Mouse (Mus musculus) hindbrain, embryonic 10.5 days (tissue): ENCODE data around the gene Kidins220. TPM values are rescaled to one million over a fixed set of nuclear protein-coding genes. Genes with fewer than 3 reads are reported as not detected.
A peak's percentile ranks its signal among the peaks of the same experiment; 100 is the strongest.

Experiments used
- DNase-seq: peaks from one replicate; pipeline ENCODE4 v3.0.0-alpha.2; 2017; ENCODE audit warnings: low spot score
- H3K27ac ChIP-seq: fragments of 300-500 bp; sonication (generic); 2 replicates; pipeline ENCODE4 v1.5.1; 2016; ENCODE audit warnings: mild to moderate bottlenecking, moderate library complexity
- H3K27me3 ChIP-seq: fragments of 300-500 bp; sonication (generic); 2 replicates; pipeline ENCODE4 v1.6.1; 2016; ENCODE audit warnings: mild to moderate bottlenecking; ENCODE audit not compliant: poor library complexity, insufficient read depth, severe bottlenecking
- H3K36me3 ChIP-seq: fragments of 300-500 bp; sonication (generic); 2 replicates; pipeline ENCODE4 v1.6.1; 2016; ENCODE audit warnings: mild to moderate bottlenecking, moderate library complexity
- H3K4me1 ChIP-seq: fragments of 300-500 bp; sonication (generic); replicated peaks from 2 replicates; pipeline ENCODE4 v1.6.1; 2016; ENCODE audit warnings: mild to moderate bottlenecking
- H3K4me3 ChIP-seq: fragments of 300-500 bp; sonication (generic); 2 replicates; pipeline ENCODE4 v1.5.1; 2016; ENCODE audit warnings: mild to moderate bottlenecking, moderate library complexity
- H3K9me3 ChIP-seq: fragments of 300-500 bp; sonication (generic); 2 replicates; pipeline ENCODE4 v1.6.1; 2016; ENCODE audit warnings: mild to moderate bottlenecking, moderate library complexity
- WGBS: fragments of 180-500 bp; shearing (Covaris S2); methylation state at CpG from one replicate; pipeline ENCODE4 v1.1.7; 2016; 5-methylcytosine and 5-hydroxymethylcytosine counted together
- polyA plus RNA-seq: library from polyadenylated mRNA; unstranded; fragments of >200 nt; fragmentation: Nextera tagmentation; extraction: Ambion mirVana; gene quantifications from 2 replicates; pipeline ENCODE4 v1.2.1, GENCODE M21; 2016

Kidins220 gene
- polyA plus RNA-seq, 1 experiment from 2014 or later = 38.1 TPM

DNA sequence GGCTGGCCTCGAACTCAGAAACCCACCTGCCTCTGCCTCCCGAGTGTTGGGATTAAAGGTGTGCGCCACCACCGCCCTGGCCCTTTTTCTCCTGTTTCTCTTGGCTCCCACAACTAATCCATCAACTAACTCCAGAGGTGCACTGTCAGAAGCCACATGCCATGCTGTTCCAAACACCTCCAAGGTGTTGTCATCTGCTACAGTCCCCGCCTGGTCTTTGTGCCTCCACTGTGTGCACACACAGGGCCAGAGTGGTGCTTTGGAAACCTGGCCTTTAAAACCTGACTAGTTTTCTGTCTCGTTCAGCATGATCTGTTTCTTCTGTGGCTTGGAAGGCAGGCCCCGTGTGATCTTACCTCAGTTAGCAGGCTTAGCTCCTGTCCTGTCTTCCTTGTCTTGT lies 30.1 kb upstream of the Kidins220 start:
- H3K9me3 ChIP-seq = no peaks in the 10 kb centered on the region
- no peaks in the 10 kb centered on the region for H3K4me1 ChIP-seq
- 91% methylated on average over 7 of the region's 7 CpGs for WGBS
- no peaks in the 10 kb centered on the region for H3K27me3 ChIP-seq
- no peak for DNase-seq
- peaks cover 89% of the 10 kb centered on the region for H3K36me3 ChIP-seq
- no peak overlapping the region for H3K4me3 ChIP-seq
- H3K27ac ChIP-seq = no peak overlapping the region

DNA sequence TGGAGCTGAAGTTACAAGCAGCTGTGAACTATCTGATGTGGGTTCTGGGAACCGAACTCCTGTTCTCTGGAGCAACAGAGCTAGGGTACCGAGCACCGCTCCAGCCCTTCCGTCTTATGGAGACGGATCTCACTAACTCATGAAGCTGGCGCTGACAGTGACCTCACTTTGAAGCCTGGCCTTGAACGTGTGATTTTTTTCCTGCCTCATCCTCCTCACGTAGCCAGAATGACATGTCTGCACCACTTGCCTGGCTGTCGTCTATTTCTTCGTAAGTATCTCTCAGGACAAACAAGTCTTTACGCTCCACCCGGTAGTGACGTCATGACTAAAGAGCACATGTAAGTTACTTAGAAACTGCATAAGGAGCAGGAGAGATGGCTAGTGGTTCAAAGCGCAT lies 27.7 kb upstream of the Kidins220 start:
- Histone ChIP-seq H3K27ac (no peak overlapping the region), H3K9me3 (0 out of 2 replicates have a peak, but pooled peaks cover 4% of the 10 kb centered on the region), H3K36me3 (peaks cover 87% of the 10 kb centered on the region), H3K4me1 (no peaks in the 10 kb centered on the region), H3K27me3 (no peaks in the 10 kb centered on the region), H3K4me3 (no peak overlapping the region)
- 95% methylated on average over 14 of the region's 14 CpGs for WGBS
- DNase-seq = no peak

DNA sequence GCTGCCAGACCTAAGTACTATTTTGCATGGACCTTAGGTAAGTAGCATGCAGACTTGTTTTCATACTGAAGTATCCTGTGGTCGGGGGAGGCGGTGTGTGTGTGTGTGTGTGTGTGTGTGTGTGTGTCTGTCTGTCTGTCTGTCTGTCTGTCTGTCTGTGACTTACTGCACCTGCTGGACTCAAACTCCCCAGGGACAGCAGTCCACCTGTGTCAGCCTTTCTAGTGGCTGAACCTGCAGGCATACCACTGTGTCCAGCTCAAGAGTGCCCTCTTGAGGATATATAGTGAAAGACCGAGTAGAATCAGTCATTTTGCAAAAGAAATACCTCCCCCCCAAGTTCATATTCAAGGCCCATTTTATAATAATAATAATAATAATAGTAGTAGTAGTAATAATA lies 26.4 kb upstream of the Kidins220 start:
- Histone ChIP-seq H3K27me3 (no peaks in the 10 kb centered on the region), H3K36me3 (peaks cover 85% of the 10 kb centered on the region), H3K9me3 (0 out of 2 replicates have a peak, but pooled peaks cover 4% of the 10 kb centered on the region), H3K4me3 (no peak overlapping the region), H3K27ac (no peak overlapping the region), H3K4me1 (no peaks in the 10 kb centered on the region)
- peak; percentile 26 for DNase-seq
- 56% methylated on average over 3 of the region's 3 CpGs for WGBS

DNA sequence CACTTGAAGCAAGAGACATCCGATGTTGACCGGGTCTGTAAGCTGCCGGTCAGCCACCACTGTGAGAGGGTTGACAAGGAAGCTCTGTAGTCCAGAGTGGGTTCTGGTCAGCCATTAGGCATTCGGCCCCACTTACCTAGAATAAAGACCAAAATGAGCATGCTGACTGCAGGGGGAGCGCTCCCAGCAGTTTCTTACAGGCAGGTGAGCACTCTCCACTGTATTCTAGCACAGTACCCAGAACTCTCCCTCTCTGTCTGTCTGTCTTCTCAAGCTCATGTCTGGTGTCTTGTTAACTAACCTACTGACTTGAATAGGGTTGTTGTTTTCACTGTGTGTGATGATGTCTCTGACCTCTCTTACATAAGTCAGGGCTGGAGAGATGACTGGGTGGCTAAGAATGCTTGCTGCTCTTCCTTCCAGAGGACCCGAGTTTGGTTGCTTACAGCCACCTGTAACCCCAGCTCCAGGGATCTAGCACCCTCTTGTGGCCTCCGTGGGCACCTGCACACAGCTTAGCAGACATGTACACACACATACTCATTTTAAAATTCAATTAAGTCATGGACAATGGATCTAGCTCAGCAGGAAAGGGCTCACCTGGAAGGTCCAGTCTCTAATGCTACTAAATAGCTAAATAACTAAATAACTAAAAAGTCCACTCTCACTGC lies 24.2 kb upstream of the Kidins220 start:
- Histone ChIP-seq H3K9me3 (0 out of 2 replicates have a peak, but pooled peaks cover 4% of the 10 kb centered on the region), H3K27me3 (no peaks in the 10 kb centered on the region), H3K4me3 (no peak overlapping the region), H3K4me1 (no peaks in the 10 kb centered on the region), H3K36me3 (peaks cover 86% of the 10 kb centered on the region), H3K27ac (no peak overlapping the region)
- WGBS = 92% methylated on average over 7 of the region's 7 CpGs
- DNase-seq = no peak

DNA sequence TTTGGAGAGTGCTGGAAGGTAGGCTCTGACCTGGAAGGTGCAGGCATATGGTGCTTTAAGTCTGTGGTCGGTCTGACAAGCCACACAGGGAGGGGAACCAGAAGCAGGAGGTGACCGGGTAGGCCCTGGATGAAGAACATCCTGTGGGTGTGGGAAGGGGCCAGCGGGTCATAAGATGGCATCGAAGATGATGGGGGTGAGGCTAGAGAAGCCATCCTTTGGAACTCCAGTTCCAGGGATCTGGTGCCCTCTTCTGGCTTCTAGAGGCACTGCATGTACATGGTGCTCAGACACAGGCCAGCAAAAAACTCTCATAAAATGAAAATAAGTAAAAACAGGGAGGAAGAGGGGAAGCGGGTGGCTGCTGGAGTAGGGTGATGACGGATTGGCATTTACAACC lies 22.6 kb upstream of the Kidins220 start:
- 0 out of 2 replicates have a peak, but pooled peaks cover 4% of the 10 kb centered on the region for H3K9me3 ChIP-seq
- H3K27ac ChIP-seq = no peak overlapping the region
- no peaks in the 10 kb centered on the region for H3K4me1 ChIP-seq
- 67% methylated on average over 6 of the region's 6 CpGs for WGBS
- peaks cover 89% of the 10 kb centered on the region for H3K36me3 ChIP-seq
- peak; percentile 68 for DNase-seq
- no peak overlapping the region for H3K4me3 ChIP-seq
- no peaks in the 10 kb centered on the region for H3K27me3 ChIP-seq

DNA sequence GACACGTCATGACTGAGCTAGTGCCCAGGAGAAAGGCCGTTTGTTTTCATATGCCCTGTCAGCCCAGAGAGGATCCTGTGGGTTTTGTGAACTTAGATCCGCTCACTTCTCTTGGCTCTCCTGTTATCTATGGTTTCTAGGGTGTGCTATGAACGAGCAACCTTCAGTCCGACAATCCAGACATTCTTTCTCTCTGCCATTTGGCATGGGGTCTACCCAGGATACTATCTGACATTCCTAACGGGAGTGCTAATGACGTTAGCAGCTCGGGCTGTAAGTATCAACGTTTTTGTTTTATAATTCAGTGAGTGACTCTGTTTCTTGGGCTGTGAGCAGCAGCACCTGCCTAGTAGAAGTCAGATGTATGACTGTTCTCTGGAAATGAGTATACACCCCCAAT lies 19.6 kb upstream of the Kidins220 start:
- Histone ChIP-seq H3K9me3 (0 out of 2 replicates have a peak, but pooled peaks cover 4% of the 10 kb centered on the region), H3K27ac (no peak overlapping the region), H3K36me3 (peaks cover 91% of the 10 kb centered on the region), H3K27me3 (no peaks in the 10 kb centered on the region), H3K4me3 (no peak overlapping the region), H3K4me1 (no peaks in the 10 kb centered on the region)
- 91% methylated on average over 9 of the region's 9 CpGs for WGBS
- no peak for DNase-seq

DNA sequence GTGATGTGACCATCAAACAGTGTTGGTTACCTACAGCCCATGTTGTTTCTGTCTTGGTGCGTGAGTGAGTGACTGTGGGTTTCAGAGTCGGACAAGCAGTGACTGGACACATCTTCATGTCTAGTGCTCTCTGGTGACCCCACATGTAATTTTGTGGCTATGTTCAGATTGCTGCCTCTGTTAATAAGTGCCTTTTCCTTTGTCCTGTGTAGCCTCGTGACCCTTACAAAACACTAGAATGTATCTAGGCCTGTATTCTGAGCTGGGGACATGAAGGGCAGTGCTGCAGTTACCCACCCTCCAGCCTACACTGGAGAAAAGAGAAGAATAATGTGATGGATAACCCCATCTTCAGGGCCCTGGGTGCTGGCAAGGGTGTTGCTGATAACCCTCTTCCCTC lies 16.2 kb upstream of the Kidins220 start:
- H3K9me3 ChIP-seq = no peaks in the 10 kb centered on the region
- H3K4me1 ChIP-seq = no peaks in the 10 kb centered on the region
- DNase-seq = no peak
- H3K27ac ChIP-seq = no peak overlapping the region
- 94% methylated on average over 3 of the region's 3 CpGs for WGBS
- no peak overlapping the region for H3K4me3 ChIP-seq
- peaks cover 64% of the 10 kb centered on the region for H3K36me3 ChIP-seq
- no peaks in the 10 kb centered on the region for H3K27me3 ChIP-seq

DNA sequence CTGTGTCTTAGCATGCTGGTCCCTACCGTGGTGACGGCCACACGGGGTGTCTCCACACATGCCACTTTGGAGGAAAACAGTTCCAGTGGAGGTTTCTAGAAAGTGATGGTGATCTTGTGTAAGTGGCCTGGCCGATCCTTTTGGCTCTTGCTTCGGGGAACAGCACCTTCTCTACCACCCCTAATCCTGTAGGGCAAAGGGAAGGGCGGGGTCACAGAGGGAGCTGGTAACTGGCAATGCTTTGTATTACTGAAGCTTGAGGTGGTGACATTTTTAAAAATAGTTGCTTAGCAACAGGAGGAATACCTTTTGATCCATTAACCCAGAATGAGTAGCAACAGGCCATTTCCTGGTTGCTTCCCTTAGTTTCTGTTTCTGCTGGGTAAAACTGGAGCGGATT lies 12.9 kb upstream of the Kidins220 start:
- no peaks in the 10 kb centered on the region for H3K4me1 ChIP-seq
- H3K36me3 ChIP-seq = peaks cover 35% of the 10 kb centered on the region
- no peak for DNase-seq
- no peak overlapping the region for H3K4me3 ChIP-seq
- 90% methylated on average over 7 of the region's 7 CpGs for WGBS
- no peak overlapping the region for H3K27ac ChIP-seq
- H3K9me3 ChIP-seq = 0 out of 2 replicates have a peak, but pooled peaks cover 3% of the 10 kb centered on the region
- H3K27me3 ChIP-seq = no peaks in the 10 kb centered on the region

DNA sequence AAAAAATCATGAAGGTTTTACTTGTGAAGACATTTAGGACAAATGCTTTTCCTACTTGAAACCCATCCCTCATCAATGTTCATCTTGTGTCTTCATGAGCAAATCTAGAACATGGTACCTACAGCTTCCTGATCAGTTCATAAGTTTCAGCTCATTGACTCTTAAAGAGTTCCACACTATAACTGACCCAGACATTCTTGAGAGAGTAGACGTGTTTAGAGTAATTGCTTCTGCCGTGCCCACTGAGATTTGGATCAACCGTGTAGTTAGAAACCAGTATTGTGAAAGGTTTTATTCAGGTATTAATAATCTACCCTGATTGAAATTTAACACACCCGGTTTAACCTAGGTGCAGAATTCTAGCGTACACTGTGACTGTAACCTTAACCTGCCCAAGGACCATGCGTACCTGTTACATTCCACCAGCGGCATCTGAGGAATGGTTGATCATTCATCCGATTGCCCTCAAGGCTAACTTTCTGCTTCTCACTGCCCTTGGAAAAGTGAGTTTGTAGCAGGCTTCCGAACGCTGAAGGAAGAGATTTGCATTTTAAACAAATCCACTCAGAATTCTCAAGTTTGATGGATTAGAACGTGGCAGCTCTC lies 12.3 kb upstream of the Kidins220 start:
- DNase-seq = no peak
- Histone ChIP-seq H3K9me3 (0 out of 2 replicates have a peak, but pooled peaks cover 3% of the 10 kb centered on the region), H3K4me1 (no peaks in the 10 kb centered on the region), H3K27me3 (no peaks in the 10 kb centered on the region), H3K36me3 (peaks cover 28% of the 10 kb centered on the region), H3K4me3 (no peak overlapping the region), H3K27ac (no peak overlapping the region)
- WGBS = 90% methylated on average over 11 of the region's 11 CpGs

DNA sequence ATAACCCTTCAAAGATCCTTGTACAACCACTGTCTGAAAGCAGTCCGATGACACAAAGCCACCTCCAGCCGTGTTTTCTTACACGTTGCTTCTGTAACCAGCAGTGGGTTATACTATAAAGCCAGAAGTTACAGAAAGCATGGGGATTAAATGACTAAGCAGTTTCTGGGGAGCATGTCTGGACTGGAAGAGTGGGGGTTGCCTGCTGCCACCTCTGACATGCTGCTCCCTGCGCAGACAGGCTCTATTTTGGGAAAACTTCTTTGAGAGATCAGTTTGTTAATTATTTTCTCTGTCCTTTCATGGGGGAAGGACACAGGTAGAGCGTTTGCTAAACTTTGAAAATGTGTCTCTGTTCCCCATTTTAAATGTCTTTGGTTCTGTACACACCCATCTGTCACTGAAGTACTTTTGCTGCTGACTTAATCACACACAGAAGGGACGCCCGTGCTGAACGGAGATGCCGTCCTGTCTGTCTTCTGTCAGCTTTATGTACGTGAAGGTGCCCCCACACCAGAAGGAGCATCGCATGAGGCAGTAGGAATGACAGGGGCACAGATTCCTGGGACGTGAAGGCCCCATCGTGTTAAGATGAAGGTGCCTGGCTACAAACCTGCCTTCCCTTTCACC lies 11.2 kb upstream of the Kidins220 start:
- H3K27ac ChIP-seq = no peak overlapping the region
- H3K9me3 ChIP-seq = 0 out of 2 replicates have a peak, but pooled peaks cover 4% of the 10 kb centered on the region
- H3K4me1 ChIP-seq = no peaks in the 10 kb centered on the region
- WGBS = 79% methylated on average over 13 of the region's 13 CpGs
- peaks cover 19% of the 10 kb centered on the region for H3K36me3 ChIP-seq
- no peak overlapping the region for H3K4me3 ChIP-seq
- no peaks in the 10 kb centered on the region for H3K27me3 ChIP-seq
- no peak for DNase-seq

DNA sequence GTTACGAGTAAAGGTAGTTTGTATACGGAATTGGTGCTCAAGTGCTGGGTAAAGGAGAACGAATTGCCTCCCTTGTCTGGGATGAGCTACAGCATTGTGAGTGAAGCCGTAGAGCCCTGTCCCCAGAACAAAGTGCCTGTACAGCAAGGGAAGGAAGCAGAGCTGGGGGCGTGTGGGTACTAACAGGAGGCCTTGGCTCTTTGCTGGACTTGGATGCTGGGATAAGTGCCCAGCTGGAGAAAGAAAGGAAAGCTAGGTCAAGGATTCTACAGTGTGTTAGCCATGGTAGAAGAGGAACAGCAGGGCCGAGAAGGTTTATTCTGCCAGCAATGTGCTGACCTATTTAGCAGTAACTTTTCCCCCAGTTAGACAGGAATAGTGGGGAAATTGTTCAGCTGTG lies 9.3 kb upstream of the Kidins220 start:
- no peak overlapping the region for H3K27ac ChIP-seq
- 88% methylated on average over 6 of the region's 6 CpGs for WGBS
- peaks cover 6% of the 10 kb centered on the region; the same call in 1 of the 2 replicates for H3K36me3 ChIP-seq
- DNase-seq = no peak
- no peaks in the 10 kb centered on the region for H3K27me3 ChIP-seq
- H3K4me1 ChIP-seq = no peaks in the 10 kb centered on the region
- 0 out of 2 replicates have a peak, but pooled peaks cover 6% of the 10 kb centered on the region for H3K9me3 ChIP-seq
- H3K4me3 ChIP-seq = no peak overlapping the region

DNA sequence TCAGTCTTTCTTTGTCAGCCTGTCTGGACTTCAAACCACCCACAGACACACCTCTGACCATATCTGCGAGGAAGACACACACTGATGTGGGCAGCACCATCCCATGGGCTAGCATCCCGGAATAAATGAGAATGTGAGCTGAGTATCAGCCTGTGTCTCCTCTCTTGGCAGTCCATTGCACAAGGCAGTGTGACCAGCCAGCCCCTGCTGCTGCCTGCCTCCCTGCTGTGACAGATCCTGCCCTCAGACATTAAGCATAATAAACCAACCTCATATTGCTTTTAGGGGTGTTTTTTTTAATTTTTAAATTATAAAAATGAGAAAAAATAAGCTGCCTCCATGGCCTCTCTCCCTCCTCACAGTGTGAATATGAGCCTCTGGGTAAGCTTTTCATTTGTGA lies 8.7 kb upstream of the Kidins220 start:
- H3K27ac ChIP-seq = no peak overlapping the region
- no peak for DNase-seq
- 0 out of 2 replicates have a peak, but pooled peaks cover 6% of the 10 kb centered on the region for H3K9me3 ChIP-seq
- WGBS = 87% methylated on average over 2 of the region's 2 CpGs
- H3K4me3 ChIP-seq = no peak overlapping the region
- no peaks in the 10 kb centered on the region for H3K4me1 ChIP-seq
- H3K27me3 ChIP-seq = no peaks in the 10 kb centered on the region
- H3K36me3 ChIP-seq = peaks cover 3% of the 10 kb centered on the region; the same call in 1 of the 2 replicates
